Mouse (Mus musculus) G1E (cell line): Measurements from ENCODE around the gene Ano3. TPM values are rescaled to one million over a fixed set of nuclear protein-coding genes. Genes with fewer than 3 reads are reported as not detected.

Experiments
- ATAC-seq: 2 replicates; pipeline ENCODE4 v1.8.0; 2016; ENCODE audit warnings: mild to moderate bottlenecking; ENCODE audit not compliant: insufficient number of reproducible peaks, poor library complexity, low FRiP score, severe bottlenecking; ENCODE audit errors: extremely low read depth
- DNase-seq: peaks from one replicate; pipeline ENCODE4 v3.0.0; 2012; ENCODE audit warnings: low spot score
- H3K27me3 ChIP-seq: 2 replicates; pipeline ENCODE4 v1.6.1; 2012; ENCODE audit warnings: mild to moderate bottlenecking, low read length, inconsistent platforms; ENCODE audit not compliant: insufficient read depth
- H3K36me3 ChIP-seq: replicated peaks from 2 replicates; pipeline ENCODE3; 2012; ENCODE audit warnings: mild to moderate bottlenecking, inconsistent platforms
- H3K4me1 ChIP-seq: 2 replicates; pipeline ENCODE4 v1.6.1; 2012; ENCODE audit warnings: low read depth, low read length, inconsistent platforms, mixed read lengths; ENCODE audit not compliant: insufficient read depth
- H3K4me3 ChIP-seq: 2 replicates; pipeline ENCODE4 v1.5.1; 2012; ENCODE audit warnings: low read depth, mild to moderate bottlenecking, inconsistent platforms, low read length, moderate library complexity, mixed read lengths
- H3K9me3 ChIP-seq: replicated peaks from 2 replicates; pipeline ENCODE4 v1.6.1; 2012; ENCODE audit warnings: inconsistent platforms
- CTCF ChIP-seq: IDR thresholded peaks from 2 replicates; pipeline ENCODE4 v1.5.1; 2012; ENCODE audit warnings: low read depth, low read length, inconsistent platforms, mixed read lengths
- GATA1 ChIP-seq: IDR thresholded peaks from 2 replicates; pipeline ENCODE4 v1.6.1; 2012; ENCODE audit warnings: borderline replicate concordance, low read length, inconsistent platforms, mixed read lengths
- GATA2 ChIP-seq: IDR thresholded peaks from 2 replicates; pipeline ENCODE4 v1.6.1; 2012; ENCODE audit warnings: low read depth, low read length, inconsistent platforms, borderline replicate concordance
- POLR2AphosphoS5 ChIP-seq: IDR thresholded peaks from 2 replicates; pipeline ENCODE4 v1.6.1; 2012; ENCODE audit warnings: low read depth, low read length, inconsistent platforms; ENCODE audit not compliant: insufficient replicate concordance
- TAL1 ChIP-seq: conservative IDR thresholded peaks from 2 replicates; pipeline ENCODE4 v1.6.1; 2012; ENCODE audit warnings: low read depth, low read length, inconsistent platforms, mixed read lengths
- polyA plus RNA-seq: library from polyadenylated mRNA; stranded (reverse); fragments of >175 nt; gene quantifications from 2 replicates; pipeline ENCODE4 v1.2.3, GENCODE M21; 2012
- total RNA-seq, 2 experiments: library from RNA; stranded (forward) in 1 of 2; stranded (reverse) in 1 of 2; fragments of 200-1000 nt in 1 of 2; fragments of >200 nt in 1 of 2; fragmentation: Nextera tagmentation in 1 of 2; gene quantifications; 2 replicates each; pipeline ENCODE4 v1.2.3; 2014 to 2017

Gene Ano3
- total and polyA plus RNA-seq, 3 experiments, result 0.02 to 3.7 (median 1.3) TPM

GRCm38 (mm10) chr2:110722208-110722607 lies 228.5 kb downstream of the Ano3 start:
- H3K4me3 ChIP-seq, result no peak overlapping the region

GRCm38 (mm10) chr2:110721290-110721753 lies 229.4 kb downstream of the Ano3 start, which contains the start of gene Muc15:
TSS of gene Muc15 (plus strand) at chr2:110721340.
- H3K36me3 ChIP-seq, result no peaks in the 10 kb centered on the region
- ATAC-seq (no peak), DNase-seq (no peak)
- no peaks in the 10 kb centered on the region for H3K4me1 ChIP-seq
- no peak within 1 kb of the TSS for H3K4me3 ChIP-seq
- no peaks in the 10 kb centered on the region for H3K9me3 ChIP-seq
- H3K27me3 ChIP-seq, result no peaks in the 10 kb centered on the region
- no peak for TF ChIP-seq CTCF
- TF ChIP-seq TAL1, result no peak
- no peak for TF ChIP-seq GATA2
- TF ChIP-seq GATA1, result no peak

More at GRCm38 (mm10) chr2:110722208-110722607, 228.5 kb downstream of the Ano3 start:
- DNase-seq, result no peak
- no peak for ATAC-seq
- no peak for TF ChIP-seq GATA1
- TF ChIP-seq GATA2, result no peak
- TF ChIP-seq CTCF, result no peak
- no peak for TF ChIP-seq POLR2AphosphoS5
- no peak for TF ChIP-seq TAL1
- Histone ChIP-seq H3K9me3 (no peaks in the 10 kb centered on the region), H3K36me3 (no peaks in the 10 kb centered on the region), H3K4me1 (no peaks in the 10 kb centered on the region), H3K27me3 (no peaks in the 10 kb centered on the region)

GRCm38 (mm10) chr2:110719051-110719450 lies 231.7 kb downstream of the Ano3 start:
- H3K4me1 ChIP-seq, result no peaks in the 10 kb centered on the region
- H3K36me3 ChIP-seq, result no peaks in the 10 kb centered on the region
- H3K4me3 ChIP-seq, result no peak overlapping the region
- DNase-seq (no peak), ATAC-seq (no peak)
- H3K9me3 ChIP-seq, result no peaks in the 10 kb centered on the region
- H3K27me3 ChIP-seq, result no peaks in the 10 kb centered on the region
- TF ChIP-seq GATA2, result no peak
- no peak for TF ChIP-seq GATA1
- no peak for TF ChIP-seq POLR2AphosphoS5

GRCm38 (mm10) chr2:110710055-110710720 lies 240.5 kb downstream of the Ano3 start:
- Histone ChIP-seq H3K9me3 (no peaks in the 10 kb centered on the region), H3K4me1 (no peaks in the 10 kb centered on the region), H3K36me3 (no peaks in the 10 kb centered on the region), H3K27me3 (no peaks in the 10 kb centered on the region), H3K4me3 (no peak overlapping the region)
- TF ChIP-seq POLR2AphosphoS5, result no peak
- TF ChIP-seq TAL1, result no peak
- no peak for TF ChIP-seq CTCF
- TF ChIP-seq GATA2, result no peak
- TF ChIP-seq GATA1, result no peak
- no peak for DNase-seq
- no peak for ATAC-seq

GRCm38 (mm10) chr2:110709436-110709835 lies 241.3 kb downstream of the Ano3 start:
- Histone ChIP-seq H3K9me3 (no peaks in the 10 kb centered on the region), H3K27me3 (no peaks in the 10 kb centered on the region), H3K36me3 (no peaks in the 10 kb centered on the region), H3K4me1 (no peaks in the 10 kb centered on the region), H3K4me3 (no peak overlapping the region)
- ATAC-seq (no peak), DNase-seq (no peak)
- TF ChIP-seq TAL1 (no peak), CTCF (no peak), POLR2AphosphoS5 (no peak), GATA2 (no peak), GATA1 (no peak)

- no peaks in the 10 kb centered on the region for H3K9me3 ChIP-seq
- H3K4me1 ChIP-seq, result no peaks in the 10 kb centered on the region
- H3K4me3 ChIP-seq, result no peak overlapping the region
- H3K36me3 ChIP-seq, result no peaks in the 10 kb centered on the region
- 0 out of 2 replicates have a peak, but pooled peaks cover 2% of the 10 kb centered on the region for H3K27me3 ChIP-seq
- DNase-seq (no peak), ATAC-seq (no peak)
- TF ChIP-seq GATA1 (no peak), CTCF (no peak), TAL1 (no peak), POLR2AphosphoS5 (no peak), GATA2 (no peak)
Measured at GRCm38 (mm10) chr2:110671071-110671624, 279.6 kb downstream of the Ano3 start.

- TF ChIP-seq GATA2 (no peak), GATA1 (no peak), POLR2AphosphoS5 (no peak), TAL1 (no peak), CTCF (no peak)
- no peak for DNase-seq
- Histone ChIP-seq H3K9me3 (no peaks in the 10 kb centered on the region), H3K27me3 (no peaks in the 10 kb centered on the region), H3K36me3 (no peaks in the 10 kb centered on the region), H3K4me1 (no peaks in the 10 kb centered on the region), H3K4me3 (no peak overlapping the region)
- peak; percentile 66; the same call in 1 of the 2 replicates for ATAC-seq
Measured at GRCm38 (mm10) chr2:110663329-110663728, 287.4 kb downstream of the Ano3 start.
